Mouse (Mus musculus): ENCODE data around the gene Patl2.
"Not testable (repeated sequence)": the region's sequence is repeated elsewhere in the genome, so short reads cannot be mapped to it uniquely, and the experiment has no call there.

Gene Patl2

GRCm38 (mm10) chr2:122186106-122186505 lies at the start of gene Patl2, which contains the start of gene Terb2:
Patl2 (minus strand) TSS chr2:122186189.
Terb2 (plus strand) TSS chr2:122186272.
- in situ Hi-C loops (cut with MboI, MseI), result no loop called here

GRCm38 (mm10) chr2:122235425-122235824 lies 49.4 kb upstream of the Patl2 start:
- in situ Hi-C loops (cut with MboI, MseI), result no loop called here

GRCm38 (mm10) chr2:122234611-122235288 lies 48.8 kb upstream of the Patl2 start, which contains the start of gene Sord:
Sord (plus strand) TSS chr2:122234749.
- in situ Hi-C loops (cut with MboI, MseI), result no loop called here

- in situ Hi-C loops (cut with MboI, MseI), result no loop called here
Observed at GRCm38 (mm10) chr2:122233759-122234557, 48.0 kb upstream of the Patl2 start.

- in situ Hi-C loops (cut with MboI, MseI), result no loop called here
Observed at GRCm38 (mm10) chr2:122233341-122233740, 47.4 kb upstream of the Patl2 start.

- in situ Hi-C loops (cut with MboI, MseI), result no loop called here
Observed at GRCm38 (mm10) chr2:122231616-122232015, 45.6 kb upstream of the Patl2 start.

GRCm38 (mm10) chr2:122230395-122230794 lies 44.4 kb upstream of the Patl2 start:
- in situ Hi-C loops (cut with MboI, MseI), result no loop called here

- in situ Hi-C loops (cut with MboI, MseI), result no loop called here
Observed at GRCm38 (mm10) chr2:122223654-122224053, 37.7 kb upstream of the Patl2 start.

GRCm38 (mm10) chr2:122222272-122222671 lies 36.3 kb upstream of the Patl2 start:
- in situ Hi-C loops (cut with MboI, MseI), result no loop called here

GRCm38 (mm10) chr2:122221798-122222197 lies 35.8 kb upstream of the Patl2 start:
- in situ Hi-C loops (cut with MboI, MseI), result no loop called here

GRCm38 (mm10) chr2:122221378-122221777 lies 35.4 kb upstream of the Patl2 start:
- in situ Hi-C loops (cut with MboI, MseI), result no loop called here

- in situ Hi-C loops (cut with MboI, MseI), result no loop called here
Observed at GRCm38 (mm10) chr2:122218234-122218633, 32.2 kb upstream of the Patl2 start.

GRCm38 (mm10) chr2:122217075-122217474 lies 31.1 kb upstream of the Patl2 start:
- in situ Hi-C loops (cut with MboI, MseI), result not testable (repeated sequence)

GRCm38 (mm10) chr2:122210534-122211228 lies 24.7 kb upstream of the Patl2 start:
- in situ Hi-C loops (cut with MboI, MseI), result loop anchor here in 1 of 2 experiments (5.0 kb wide), 1 partner anchor 37 kb away; no protein-coding TSS in a partner anchor

- in situ Hi-C loops (cut with MboI, MseI), result no loop called here
Observed at GRCm38 (mm10) chr2:122206440-122207107, 20.6 kb upstream of the Patl2 start.

- in situ Hi-C loops (cut with MboI, MseI), result no loop called here
Observed at GRCm38 (mm10) chr2:122201501-122201900, 15.5 kb upstream of the Patl2 start.

GRCm38 (mm10) chr2:122194509-122194929 lies 8.5 kb upstream of the Patl2 start:
- in situ Hi-C loops (cut with MboI, MseI), result no loop called here

GRCm38 (mm10) chr2:122191849-122192248 lies 5.9 kb upstream of the Patl2 start:
- in situ Hi-C loops (cut with MboI, MseI), result no loop called here

GRCm38 (mm10) chr2:122186751-122187150 lies 762 bp upstream of the Patl2 start:
- in situ Hi-C loops (cut with MboI, MseI), result no loop called here

- in situ Hi-C loops (cut with MboI, MseI), result no loop called here
Observed at GRCm38 (mm10) chr2:122185086-122185485, 903 bp downstream of the Patl2 start.

- in situ Hi-C loops (cut with MboI, MseI), result no loop called here
Observed at GRCm38 (mm10) chr2:122180051-122180822, 5.8 kb downstream of the Patl2 start.
